Mouse (Mus musculus) retina, adult 2 months (tissue): ENCODE data around the gene Ikzf2.

ENCODE experiments used
- DNase-seq: peaks from one replicate; pipeline ENCODE4 v3.0.0-alpha.2; 2012; ENCODE audit warnings: low read depth, low spot score

Ikzf2 gene

GRCm38 (mm10) chr1:69687076-69687991, at the start of gene Ikzf2:
TSS of gene Ikzf2 (minus strand) at chr1:69687245.
- DNase-seq = peak; percentile 71

GRCm38 (mm10) chr1:69729729-69730128, 42.7 kb upstream of the Ikzf2 start:
- DNase-seq = no peak

- no peak for DNase-seq
Observed at GRCm38 (mm10) chr1:69729031-69729679, 42.1 kb upstream of the Ikzf2 start.

- no peak for DNase-seq
Observed at GRCm38 (mm10) chr1:69727968-69728367, 40.9 kb upstream of the Ikzf2 start.

- DNase-seq = no peak
Observed at GRCm38 (mm10) chr1:69717107-69717506, 30.1 kb upstream of the Ikzf2 start.

GRCm38 (mm10) chr1:69708571-69708970, 21.5 kb upstream of the Ikzf2 start:
- DNase-seq = no peak

GRCm38 (mm10) chr1:69703506-69704156, 16.6 kb upstream of the Ikzf2 start:
- DNase-seq = no peak

- no peak for DNase-seq
Observed at GRCm38 (mm10) chr1:69691946-69692345, 4.9 kb upstream of the Ikzf2 start.

- no peak for DNase-seq
Observed at GRCm38 (mm10) chr1:69688961-69689360, 1.9 kb upstream of the Ikzf2 start.

GRCm38 (mm10) chr1:69688118-69688517, 1.1 kb upstream of the Ikzf2 start:
- DNase-seq = no peak

- DNase-seq = no peak
Observed at GRCm38 (mm10) chr1:69686741-69687075, 337 bp downstream of the Ikzf2 start.

- DNase-seq = no peak
Observed at GRCm38 (mm10) chr1:69685890-69686490, 1.1 kb downstream of the Ikzf2 start.

- no peak for DNase-seq
Observed at GRCm38 (mm10) chr1:69685049-69685889, 1.8 kb downstream of the Ikzf2 start.

GRCm38 (mm10) chr1:69684280-69685040, 2.6 kb downstream of the Ikzf2 start:
- DNase-seq = no peak

GRCm38 (mm10) chr1:69683851-69684250, 3.2 kb downstream of the Ikzf2 start:
- no peak for DNase-seq

GRCm38 (mm10) chr1:69683058-69683457, 4.0 kb downstream of the Ikzf2 start:
- no peak for DNase-seq

GRCm38 (mm10) chr1:69682261-69682660, 4.8 kb downstream of the Ikzf2 start:
- no peak for DNase-seq

GRCm38 (mm10) chr1:69681003-69681402, 6.0 kb downstream of the Ikzf2 start:
- no peak for DNase-seq

GRCm38 (mm10) chr1:69680501-69680900, 6.5 kb downstream of the Ikzf2 start:
- no peak for DNase-seq

GRCm38 (mm10) chr1:69669897-69670404, 17.1 kb downstream of the Ikzf2 start:
- DNase-seq = no peak
